Mouse (Mus musculus) testis, postnatal 10 days (tissue): ENCODE results near the gene Pigu.

Experiments
- DNase-seq: peaks from one replicate; pipeline ENCODE4 v3.0.0; 2021; ENCODE audit warnings: low spot score

The Pigu gene

GRCm38 (mm10) chr2:155356971-155357591, at the start of gene Pigu:
Gene Pigu, minus strand, starts transcription at chr2:155357430.
- DNase-seq: peak; percentile 90

- DNase-seq: no peak
These were observed 47.4 kb upstream of the Pigu start for GRCm38 (mm10) chr2:155404635-155405034.

GRCm38 (mm10) chr2:155401926-155402325, 44.7 kb upstream of the Pigu start:
- no peak for DNase-seq

- DNase-seq: no peak
These were observed 43.0 kb upstream of the Pigu start for GRCm38 (mm10) chr2:155400276-155400675.

- no peak for DNase-seq
These were observed 37.4 kb upstream of the Pigu start for GRCm38 (mm10) chr2:155394586-155394985.

- DNase-seq: no peak
These were observed 31.3 kb upstream of the Pigu start for GRCm38 (mm10) chr2:155388573-155388972.

DNA sequence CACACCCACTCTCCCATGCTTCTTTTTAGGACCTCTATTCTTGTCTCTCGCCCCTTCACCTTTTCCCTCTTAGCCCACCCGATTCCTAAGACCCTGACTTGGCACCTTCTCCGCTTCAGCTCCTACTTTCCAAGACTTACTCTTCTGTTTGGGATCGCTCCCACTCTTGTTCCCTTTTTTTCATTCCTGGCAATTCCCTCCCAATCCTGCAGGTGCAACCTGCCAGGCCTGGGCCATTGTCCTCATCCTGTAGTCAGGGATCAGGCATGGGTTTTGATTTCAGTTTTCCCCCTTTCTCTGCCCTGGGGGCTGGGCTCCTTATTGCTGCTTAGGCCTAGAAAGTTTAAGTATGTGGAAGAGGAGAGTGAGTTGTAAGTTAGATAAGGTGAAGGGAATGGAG, 29.8 kb upstream of the Pigu start:
- DNase-seq: no peak

DNA sequence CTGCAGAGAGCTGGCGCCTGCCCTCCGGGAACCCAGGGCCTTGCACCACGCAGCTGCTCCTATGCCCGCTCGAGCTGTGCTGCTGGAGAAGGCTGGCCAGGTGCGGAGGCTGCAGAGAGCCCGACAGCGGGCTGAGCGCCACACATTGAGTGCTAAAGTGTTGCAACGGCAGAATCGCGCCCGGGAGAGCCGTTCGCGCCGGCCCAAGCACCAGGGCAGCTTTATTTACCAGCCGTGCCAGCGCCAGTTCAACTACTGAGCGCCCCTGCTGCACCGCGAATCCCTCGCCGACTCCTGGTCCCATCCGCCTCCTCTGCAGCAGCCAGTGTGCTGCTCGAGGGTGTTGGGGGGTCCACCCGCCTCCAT, 29.3 kb upstream of the Pigu start:
- DNase-seq: no peak

DNA sequence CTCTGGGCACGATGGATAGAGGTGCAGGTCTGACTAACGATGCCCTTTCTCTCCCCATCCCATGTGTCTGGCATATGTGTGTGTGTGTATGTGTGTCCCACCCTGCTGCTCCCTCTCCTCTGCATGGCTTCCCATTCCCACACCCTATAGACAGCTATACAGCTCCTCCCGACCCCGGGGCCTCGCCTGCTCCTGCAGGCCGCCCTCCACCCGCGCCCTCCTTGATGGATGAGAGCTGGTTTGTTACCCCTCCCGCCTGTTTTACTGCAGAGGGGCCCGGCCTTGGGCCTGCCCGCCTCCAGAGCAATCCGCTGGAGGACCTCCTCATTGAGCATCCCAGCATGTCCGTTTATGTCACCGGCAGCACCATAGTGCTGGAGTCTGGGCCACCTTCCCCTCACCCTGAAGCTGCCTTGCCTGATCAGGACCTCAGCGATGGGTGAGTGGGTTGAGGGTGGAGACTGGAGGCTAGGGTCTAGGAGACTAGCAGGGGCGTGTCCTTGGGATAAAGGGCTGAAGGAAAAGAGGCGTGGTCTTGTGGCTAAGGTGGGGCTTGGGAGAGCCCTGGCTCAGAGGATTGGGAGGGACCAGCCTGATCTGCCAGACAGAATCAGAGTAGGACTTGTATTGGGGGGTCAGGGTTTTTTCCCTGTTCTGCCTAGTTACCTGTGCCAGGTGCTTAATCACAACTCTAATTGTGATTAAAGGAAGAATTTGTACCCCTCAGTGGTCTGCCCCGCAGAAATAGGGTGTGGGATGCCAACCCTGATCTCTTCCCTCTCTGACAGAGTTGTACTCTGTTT, 28.7 kb upstream of the Pigu start:
- no peak for DNase-seq

- DNase-seq: peak; percentile 92
These were observed 27.9 kb upstream of the Pigu start for GRCm38 (mm10) chr2:155385090-155385489.

GRCm38 (mm10) chr2:155382791-155383438, 25.7 kb upstream of the Pigu start:
- DNase-seq: no peak

- DNase-seq: no peak
These were observed 25.1 kb upstream of the Pigu start for GRCm38 (mm10) chr2:155382332-155382700.

DNA sequence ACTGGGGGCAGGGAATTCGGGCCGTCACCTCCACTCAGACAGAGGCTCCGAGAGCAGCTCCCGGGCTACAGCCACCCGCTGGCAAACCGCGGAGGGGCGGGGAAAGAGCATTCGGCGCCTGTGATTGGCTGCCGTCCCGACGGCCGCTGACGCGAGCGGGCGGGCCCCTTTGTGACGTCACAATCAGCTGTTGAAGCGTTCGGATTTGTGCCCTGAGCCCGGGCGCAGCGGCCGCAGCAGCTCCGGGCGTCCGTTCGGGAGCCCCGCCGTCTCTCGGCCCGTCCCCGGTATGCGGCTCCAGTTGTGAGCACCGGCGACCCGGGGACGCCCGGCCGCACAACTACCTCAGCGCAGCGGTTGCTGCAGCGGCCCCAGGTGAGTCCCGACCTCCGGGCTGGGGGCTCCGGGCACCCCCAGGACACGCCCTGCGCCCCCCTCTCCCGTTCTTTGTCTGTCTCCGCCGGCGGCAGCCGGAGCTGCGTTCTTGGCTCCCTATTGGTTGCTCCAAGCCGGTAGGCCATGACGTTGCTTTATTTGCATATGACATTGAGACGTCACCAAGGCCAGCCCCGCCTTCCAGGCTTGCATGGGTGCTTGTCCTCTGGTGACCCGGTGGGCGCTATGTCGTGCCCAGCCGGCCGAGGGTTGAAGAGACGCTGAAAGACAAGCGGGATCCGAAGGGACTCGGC, 24.6 kb upstream of the Pigu start:
- DNase-seq: peak; percentile 99

DNA sequence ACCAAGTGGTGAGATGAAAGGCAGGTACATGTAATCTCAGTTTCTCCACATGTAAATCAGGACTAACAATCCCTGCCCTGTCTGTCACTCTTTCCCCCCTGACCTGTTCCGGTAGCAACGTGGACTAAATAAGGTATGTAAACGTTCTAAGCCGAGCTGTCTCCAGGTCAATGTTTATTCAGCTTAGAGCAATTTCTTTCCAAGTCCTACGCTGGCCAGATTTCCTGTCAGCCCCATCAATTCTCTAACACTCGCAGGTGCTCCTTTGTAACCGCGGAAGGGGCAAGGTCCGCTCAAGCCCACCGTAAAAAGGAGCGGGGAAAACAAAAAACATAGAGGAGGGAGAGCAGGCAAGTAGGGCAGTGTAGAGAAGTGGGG, 23.8 kb upstream of the Pigu start:
- no peak for DNase-seq

DNA sequence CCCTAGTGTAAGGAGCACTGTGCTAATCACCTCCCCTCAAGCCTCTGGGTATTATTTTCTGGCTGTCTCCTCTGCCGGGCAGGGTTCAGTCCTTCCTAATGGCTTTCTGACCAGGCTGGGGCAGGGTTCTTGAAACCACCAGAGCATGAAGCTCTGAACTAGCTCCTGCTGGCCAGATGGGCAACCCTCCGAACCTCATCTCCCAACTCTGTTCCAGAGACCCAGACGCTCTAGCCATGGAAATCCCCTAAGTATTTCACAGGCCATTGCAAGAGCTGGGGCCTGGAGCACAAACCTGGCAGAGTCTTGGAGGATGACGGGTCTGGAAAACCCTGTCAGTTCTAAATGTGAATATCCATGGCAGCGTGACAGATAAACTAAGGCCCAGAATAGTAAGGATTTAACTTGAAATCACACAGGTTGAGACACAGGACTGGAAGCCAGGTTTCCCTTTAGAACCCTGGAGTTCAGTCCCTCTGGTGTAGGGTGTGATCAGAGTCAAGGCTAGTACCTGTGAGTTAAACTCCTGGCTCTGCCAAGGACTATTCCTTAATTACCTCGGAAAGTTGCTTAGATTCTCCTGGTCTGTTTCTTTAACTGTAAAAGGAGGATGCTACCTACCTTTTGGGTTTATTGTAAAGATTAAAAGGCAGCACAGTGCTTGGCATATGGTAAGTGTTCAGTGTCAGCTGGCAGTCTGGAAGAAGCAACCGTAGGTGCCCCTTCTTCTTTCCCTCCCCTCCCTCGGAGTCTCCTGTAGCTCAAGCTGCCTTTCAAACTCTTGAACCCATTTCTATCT, 23.2 kb upstream of the Pigu start, which contains the start of gene Trp53inp2:
Gene Trp53inp2 (plus strand): TSS at position 799 of the 799 bp plus-strand sequence.
- no peak for DNase-seq

DNA sequence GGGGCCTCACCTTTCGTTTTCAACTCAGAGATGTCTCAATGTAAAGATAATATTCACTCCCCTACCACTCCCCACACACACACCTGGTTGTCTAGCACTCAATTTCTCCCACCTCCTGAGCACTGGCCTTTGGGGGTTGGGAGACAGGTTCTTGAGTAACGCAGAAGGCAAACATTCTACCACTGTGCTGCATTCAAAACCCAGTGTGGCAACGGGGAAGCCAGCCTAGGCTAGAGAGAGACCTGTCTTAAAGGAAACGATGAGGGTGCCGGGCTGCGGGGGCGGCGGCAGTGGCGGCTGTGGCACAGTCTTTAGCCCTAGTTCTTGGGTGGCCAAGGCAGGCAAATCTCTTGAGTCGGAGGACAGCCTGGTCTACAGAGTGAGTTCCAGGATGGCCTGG, 19.0 kb upstream of the Pigu start:
- no peak for DNase-seq

- DNase-seq: no peak
These were observed 17.3 kb upstream of the Pigu start for GRCm38 (mm10) chr2:155374521-155374920.

DNA sequence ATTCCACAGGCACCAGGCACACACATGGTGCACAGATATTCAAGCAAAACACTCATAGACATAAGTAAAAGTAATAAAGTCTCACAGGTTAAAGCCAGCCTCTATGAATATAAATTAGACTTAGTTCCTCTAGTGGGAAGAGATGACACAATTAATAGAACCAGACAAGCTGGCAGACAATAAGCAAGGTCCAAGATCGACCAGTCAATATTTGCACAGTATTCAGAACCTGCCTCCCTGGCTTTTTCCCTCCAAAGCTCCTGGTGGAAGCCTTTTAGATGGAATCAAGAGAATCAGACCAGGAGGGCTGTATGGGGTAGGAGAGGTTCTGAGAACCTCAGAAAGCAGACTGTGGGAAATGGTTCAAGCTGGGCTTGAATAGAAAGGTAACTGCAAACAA, 16.7 kb upstream of the Pigu start:
- no peak for DNase-seq

DNA sequence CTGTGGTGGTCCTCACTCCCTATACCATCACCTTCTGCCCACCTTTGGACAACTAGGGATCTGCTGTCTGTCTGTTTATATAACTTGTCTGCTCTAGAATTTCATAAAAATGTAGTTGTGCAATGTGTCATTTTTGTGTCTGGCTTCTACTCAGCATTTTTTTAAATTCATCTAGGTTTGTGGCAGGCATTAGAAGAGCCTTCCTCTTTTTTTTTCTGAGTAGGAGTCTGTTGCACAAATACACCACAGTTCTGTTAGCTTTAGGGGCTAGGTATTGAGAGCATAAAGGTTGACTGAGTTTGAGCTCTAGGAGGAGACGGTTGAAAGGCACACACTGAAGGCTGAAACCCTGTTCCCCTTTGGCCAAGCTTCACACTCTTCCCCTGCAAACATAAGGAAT, 16.1 kb upstream of the Pigu start:
- DNase-seq: no peak

DNA sequence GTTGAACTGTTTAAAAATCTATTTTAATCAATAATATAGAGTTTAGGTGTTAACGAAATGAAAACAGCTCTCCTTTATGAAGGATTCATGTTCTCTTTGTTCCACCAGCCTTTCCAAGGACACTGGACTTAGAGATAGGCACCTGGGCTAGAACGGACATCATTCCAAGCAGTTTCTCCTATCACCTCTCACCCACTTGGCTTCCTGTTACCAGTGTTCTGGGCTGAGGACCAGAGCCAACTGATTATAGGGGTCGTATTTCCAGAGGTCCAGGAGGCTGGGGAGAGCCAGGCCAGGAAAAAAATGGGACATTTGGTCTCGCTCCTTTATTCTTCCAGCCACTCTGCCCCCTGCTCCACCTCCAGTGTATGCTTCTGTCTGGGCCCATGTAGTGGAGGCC, 15.2 kb upstream of the Pigu start:
- DNase-seq: no peak

- DNase-seq: peak; percentile 58
These were observed 12.2 kb upstream of the Pigu start for GRCm38 (mm10) chr2:155369333-155369883.
